Mouse (Mus musculus) kidney, adult 9 months (tissue): ENCODE measurements around the gene Slc50a1.

Experiments used
- DNase-seq: peaks from one replicate; pipeline ENCODE4 v3.0.0; 2022

The Slc50a1 gene

DNA sequence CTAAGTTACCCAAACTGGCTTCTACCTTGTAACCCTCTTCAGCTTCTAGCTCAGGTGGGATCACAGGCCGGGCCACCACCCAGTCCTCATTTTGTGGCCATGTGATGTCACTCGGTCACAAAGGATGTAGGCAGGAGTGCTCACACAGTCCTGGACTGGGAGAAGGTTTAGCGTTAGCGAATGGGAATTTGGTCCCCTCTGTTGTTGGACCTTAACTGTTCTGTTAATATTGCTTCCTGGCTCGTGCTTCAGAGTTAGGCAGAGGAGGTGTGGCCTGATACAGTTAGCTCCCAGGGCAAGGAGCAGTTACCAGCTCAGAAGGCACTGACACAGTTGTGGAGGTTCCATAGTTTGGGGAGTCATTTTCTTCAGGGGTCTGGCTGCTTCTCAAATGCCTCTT, 23.8 kb upstream of the Slc50a1 start:
- DNase-seq, result peak; percentile 85

DNA sequence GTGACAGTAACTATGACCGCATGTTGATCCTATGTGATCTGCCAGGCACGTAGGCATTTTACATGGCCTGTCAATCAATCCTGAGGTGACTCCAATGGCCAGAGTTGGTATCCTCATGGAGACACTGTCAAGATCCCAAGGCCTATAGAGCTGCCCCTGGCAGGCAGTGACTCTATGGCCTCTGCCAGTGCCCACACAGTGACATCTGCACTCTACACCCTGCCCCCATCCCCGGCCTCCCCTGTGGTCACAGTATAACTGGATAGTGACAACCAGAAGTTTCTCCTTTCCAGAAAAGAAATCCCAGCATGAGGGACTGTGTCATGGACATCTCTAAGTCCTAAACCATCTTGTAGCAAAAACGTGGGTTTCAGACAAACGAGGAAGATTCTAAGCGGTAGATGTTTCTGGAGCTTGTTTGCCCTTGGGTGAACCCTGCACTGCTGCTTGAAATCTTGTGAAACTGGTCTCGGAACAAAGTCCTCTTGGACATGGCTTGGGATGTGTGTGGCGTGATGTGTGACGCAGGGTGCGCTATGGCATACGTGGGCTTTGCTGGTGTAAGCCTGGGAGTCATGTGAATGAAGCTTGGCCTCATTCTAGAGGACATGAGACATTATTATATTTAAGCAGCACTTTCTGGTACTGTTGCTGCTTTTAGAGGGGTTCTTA, 23.0 kb upstream of the Slc50a1 start:
- DNase-seq, result peak; percentile 82

DNA sequence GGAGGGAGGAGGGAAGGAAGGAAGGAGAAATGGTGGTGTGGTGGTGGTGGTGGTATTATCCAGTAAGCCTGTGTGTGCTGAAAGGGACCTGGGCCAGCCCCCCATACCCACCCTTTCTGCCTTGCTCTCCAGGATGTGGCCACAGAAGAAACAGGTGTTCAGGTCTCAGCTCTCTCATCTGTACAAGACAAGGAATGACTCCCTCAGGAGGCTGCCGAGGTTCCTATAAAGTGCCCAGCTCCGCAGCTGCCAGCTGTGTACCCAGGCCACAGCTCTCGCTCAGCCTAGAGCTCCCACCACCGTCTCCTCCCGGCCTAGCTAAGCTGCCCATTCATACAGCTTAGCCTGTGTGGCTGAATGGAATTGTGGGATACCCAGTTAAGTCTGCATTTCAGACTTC, 21.9 kb upstream of the Slc50a1 start:
- DNase-seq, result no peak

DNA sequence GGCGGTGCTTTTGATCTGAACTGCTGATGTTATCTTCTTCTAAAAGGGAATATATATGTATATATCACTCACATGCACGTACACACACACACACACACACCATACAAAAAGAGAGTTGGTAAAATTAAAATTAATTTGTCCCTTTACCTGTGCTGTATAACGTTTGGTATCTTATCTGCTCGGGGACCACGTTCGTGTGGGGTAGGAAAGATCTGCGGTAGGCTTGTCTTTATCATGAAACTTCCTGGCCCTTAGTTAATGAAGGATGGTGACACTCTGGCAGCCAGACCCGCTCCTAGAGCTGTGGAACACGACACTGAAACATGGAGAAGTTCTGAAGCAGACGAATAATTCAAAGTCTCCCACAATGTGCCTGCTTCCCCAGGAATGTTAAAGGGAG, 21.5 kb upstream of the Slc50a1 start:
- no peak for DNase-seq

DNA sequence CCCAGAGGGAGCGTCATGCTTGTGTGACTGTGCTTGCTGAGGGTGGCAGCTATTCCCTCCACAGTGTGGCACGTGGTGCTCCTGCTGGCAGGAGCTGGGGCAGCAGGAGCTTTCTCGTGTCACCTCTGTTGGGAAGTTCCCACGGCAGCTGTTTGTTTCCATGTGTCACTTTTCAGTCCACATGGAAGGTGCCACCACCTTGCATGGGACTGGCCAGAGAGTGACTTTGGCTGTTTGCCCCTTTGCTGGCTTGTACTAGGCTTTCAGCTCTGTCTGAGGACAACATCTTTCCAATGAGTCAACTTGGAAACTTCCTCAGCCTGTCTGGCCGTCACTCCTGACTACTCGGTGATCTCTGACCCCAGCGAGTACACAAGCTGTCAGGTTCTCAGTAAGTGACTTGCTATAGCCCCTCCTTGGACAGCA, 18.1 kb upstream of the Slc50a1 start:
- DNase-seq, result peak; percentile 72

DNA sequence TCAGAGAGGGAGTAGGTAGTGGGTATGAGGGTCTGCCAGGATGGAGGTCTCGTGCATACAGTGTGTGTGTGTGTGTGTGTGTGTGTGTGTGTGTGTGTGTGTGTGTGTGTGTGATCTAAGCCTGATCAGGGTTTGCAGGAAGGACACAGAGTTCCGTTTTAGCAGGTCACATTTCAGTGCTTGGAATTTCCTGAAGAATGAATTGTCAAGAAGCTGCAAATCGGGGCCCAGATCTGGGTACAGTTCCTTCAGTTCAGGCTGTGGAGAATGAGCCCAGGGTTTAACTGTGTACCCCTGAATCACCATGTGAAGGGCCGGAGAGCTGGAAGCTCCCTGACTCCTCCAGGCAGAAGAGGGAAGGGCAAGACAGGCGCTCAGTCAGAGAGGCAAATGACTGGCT, 16.9 kb upstream of the Slc50a1 start:
- DNase-seq, result no peak

DNA sequence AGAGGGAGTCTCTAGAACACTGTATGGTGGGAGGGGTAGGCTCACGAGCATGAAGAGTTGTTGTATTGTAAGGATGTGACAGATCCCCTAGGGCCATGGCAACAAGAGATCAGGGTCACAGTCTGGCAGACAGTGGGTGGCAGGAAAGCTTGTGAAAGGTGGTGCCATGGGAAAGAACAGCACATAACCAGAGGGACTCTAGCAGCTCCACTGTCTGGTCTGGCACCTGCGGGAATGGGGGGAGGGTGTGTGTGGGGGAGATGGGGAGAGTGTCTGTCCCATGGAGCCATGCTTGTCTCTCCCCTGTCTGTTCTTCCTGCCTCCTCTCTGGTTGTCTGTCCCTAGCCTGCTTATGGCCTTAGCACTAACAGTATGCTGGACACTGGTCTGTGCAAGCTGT, 15.2 kb upstream of the Slc50a1 start:
- DNase-seq, result no peak

DNA sequence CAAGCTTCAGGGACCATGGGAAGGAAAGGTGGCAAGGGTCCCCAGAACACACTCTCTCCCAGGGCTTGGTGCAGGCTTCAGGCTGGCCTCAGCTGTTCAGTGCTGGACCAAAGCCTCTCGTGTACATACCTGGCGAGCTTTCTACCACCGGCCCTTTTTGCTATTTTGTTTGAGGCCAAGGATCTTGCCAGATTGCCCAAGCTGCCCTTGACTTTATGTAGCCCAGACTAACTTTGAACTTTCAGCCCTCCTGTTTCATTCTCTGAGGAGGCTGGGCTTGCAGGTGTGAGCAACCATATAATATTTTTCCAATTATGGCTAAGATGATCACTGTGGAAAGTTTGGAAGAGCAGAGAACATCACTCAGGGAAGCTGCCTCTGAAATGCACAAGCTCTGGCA, 13.9 kb upstream of the Slc50a1 start:
- no peak for DNase-seq

DNA sequence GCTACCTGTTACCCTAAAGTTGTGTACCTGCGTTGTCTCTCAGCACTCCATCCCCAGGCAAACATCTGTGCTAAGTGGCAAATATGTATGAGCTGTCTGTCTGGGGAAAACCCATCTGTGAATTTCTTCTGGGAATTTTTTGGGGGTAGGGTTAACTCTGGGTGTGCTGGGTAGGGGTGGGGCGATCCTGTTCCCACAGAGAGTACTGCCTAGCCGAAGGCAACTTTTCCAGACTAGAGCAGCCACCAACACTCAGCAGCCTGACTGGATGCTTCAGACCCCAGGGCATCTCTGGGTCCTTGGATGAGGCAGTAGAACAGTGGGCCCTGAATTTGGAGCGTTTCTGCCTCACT, 11.9 kb upstream of the Slc50a1 start:
- DNase-seq, result no peak

DNA sequence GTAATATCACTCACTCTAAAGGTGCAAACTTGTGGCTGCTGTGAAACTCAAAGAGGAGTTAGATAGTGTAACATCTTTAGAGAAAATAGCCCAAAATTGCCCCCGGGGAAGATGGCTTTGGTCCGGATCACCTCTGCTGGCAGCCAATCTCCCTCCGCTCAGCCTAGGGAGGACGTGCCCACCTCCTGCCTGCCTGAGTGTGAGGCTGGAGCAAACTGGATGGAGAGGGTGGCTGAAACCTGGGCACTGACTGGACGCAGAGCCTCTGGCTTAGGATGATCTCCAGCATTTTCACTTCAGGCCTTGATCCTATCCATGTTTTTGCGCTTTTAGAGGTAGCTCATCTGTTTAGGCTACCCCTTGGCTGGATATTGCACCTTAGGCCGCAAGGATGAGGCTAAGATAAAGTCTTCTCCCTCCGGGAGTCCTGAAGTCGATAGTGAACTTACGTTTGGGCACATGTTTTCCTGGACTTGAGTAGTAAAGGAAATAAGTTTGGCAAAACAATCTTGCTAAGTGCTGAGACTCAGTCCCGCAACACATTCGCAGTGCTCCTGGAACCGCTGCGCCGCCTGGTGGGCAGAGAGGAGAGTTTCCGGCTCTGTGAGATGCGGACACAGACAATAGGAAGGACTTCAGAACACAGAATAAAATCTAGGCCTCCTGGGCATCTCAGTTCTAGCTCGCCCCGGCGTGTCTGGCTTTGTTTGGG, 11.4 kb upstream of the Slc50a1 start:
- DNase-seq, result peak; percentile 91

DNA sequence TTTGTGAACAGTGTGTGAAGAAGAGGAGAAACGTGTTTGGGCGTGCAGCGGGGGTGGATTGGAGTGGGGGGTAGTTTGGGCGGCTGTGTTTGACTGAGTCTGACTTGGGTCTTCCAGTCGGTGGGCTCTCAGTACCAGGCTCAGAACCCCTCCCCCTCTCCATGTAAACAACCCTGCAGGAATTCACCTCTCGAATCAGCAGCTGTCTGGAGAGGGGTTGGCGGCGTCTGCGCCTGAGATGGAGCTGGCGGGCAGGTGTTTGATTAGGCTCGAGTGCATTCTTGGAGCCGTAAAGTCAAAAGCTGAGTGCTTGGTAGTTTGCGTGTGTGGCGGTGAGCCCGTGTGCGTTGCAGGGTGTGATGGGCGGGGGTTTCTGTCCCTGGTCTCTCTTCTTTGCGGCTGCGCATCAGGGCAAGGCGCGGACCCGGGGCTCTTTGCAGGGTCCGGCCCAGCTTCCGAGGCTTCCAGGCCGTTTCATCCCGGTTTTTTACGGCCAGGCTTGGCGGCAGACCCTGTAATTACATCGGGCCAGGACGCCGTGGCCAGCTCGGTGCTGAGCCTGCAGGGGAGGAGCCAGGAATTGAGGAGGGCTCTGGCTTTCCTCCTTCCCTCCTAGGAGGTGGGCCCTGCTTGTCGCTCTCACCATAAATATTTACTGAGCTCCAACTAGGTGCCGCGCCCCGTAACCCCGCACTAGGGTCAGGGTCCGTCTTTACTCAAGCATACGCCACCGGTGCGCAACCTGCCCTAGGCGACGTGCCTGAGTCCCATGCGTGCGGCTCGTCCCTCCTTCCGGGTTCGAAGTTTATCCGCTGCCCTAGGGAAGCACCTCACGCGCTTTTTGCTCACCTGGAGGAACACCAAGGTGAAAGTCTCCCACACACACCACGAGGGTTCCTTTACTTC, 10.5 kb upstream of the Slc50a1 start, which contains the start of gene Efna1:
Gene Efna1 (minus strand): TSS at position 537 of the 906 bp plus-strand sequence.
- peak; percentile 94 for DNase-seq

DNA sequence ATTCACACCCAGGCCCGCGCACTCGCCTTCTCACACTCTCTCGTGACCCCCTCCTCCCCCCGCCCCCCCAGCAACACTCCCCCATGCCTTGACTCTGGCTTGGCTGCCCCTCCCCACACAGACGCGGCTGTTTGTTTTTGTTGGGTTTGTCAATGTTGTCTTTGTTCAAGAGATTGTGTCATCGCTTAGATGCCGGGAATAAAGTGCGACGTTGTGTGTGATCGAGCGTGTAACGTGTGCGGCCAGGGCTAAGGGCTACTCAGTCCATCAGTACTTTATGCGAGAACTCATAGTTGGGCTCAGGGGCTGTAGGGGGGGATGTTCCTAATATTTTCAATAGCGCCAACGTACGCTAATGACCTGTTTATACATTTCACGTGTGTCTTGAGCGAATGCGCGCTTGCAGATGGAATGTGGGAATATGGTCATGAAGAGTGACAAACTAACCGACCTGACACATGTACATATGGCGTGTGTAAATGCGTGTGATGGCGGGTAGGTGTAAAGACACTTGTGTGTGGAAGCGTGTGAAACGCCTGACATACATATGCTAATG, 9.8 kb upstream of the Slc50a1 start:
- peak; percentile 64 for DNase-seq

DNA sequence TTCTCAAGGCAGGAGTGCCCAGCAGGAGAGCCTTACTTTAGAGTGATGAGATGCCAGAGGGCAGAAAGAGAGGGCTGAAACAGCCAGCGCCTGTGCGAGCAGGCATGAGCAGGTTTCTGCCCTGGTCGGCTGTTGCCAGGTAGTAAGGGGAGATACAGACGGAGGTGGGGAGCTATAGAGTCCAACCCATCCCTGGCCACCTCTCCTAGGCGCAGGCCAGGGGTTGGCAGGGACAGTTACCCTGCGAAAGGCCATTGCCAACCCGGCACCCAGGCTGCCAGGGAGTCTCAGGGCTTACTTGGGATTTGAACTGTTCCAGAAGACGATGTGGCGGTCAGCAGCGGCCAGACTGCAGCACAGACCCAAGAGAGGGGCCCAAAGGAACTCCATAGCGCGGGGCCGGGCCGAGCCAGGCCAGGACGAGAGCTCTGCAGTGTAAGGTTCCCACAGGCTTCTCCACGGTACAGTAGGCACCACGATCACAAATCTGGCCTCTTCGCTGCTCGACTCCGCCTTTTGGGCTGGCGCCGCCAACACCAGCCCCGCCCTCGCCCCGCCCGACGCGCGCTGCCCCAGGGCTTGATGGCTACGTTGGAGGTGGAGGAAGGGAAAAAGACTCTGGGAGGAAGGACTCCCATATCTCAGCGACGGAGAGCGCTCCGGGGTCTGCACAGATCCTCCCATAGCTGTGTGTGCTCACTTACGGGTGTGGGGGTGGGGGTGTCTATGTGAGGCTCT, 9.0 kb upstream of the Slc50a1 start:
- peak; percentile 94 for DNase-seq

DNA sequence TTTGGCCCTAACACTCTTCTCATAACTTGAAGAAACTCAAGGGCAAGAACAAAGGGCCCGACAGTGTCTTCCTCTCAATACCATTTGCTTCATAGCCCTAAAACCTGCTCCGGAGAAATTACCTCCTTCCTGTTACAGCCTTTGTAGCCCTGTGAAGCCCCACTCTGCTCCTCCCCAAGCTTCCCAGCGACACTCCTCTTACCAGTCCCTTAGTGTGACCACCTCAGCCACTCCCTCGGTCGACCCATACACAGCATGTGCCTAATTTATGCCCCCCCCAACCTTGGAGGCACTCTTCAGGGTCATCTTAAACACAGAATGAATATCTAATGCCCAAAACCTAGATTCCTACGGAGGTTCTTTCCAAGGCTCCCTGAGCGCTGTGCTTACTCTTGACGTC, 8.3 kb upstream of the Slc50a1 start:
- DNase-seq, result no peak

DNA sequence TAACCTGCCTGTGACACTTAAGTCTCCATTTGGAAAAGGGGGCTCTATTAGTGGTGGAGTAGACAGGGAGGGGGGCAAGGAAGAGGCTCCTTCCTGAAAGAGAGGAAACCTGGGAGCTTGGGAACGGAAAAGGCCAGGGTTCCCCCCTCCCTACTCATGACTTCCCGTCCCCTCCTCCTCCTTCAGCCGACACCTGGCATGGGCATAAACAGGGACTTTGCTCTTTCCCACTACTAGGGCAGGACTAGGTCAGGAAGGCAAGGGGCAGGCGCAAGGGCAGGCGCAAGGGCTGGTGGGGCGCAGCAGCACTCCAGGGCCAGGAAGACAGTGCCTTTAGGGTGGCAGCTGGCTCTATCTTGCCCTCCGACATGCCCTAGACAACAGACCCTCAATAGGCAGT, 7.7 kb upstream of the Slc50a1 start:
- DNase-seq, result peak; percentile 92

DNA sequence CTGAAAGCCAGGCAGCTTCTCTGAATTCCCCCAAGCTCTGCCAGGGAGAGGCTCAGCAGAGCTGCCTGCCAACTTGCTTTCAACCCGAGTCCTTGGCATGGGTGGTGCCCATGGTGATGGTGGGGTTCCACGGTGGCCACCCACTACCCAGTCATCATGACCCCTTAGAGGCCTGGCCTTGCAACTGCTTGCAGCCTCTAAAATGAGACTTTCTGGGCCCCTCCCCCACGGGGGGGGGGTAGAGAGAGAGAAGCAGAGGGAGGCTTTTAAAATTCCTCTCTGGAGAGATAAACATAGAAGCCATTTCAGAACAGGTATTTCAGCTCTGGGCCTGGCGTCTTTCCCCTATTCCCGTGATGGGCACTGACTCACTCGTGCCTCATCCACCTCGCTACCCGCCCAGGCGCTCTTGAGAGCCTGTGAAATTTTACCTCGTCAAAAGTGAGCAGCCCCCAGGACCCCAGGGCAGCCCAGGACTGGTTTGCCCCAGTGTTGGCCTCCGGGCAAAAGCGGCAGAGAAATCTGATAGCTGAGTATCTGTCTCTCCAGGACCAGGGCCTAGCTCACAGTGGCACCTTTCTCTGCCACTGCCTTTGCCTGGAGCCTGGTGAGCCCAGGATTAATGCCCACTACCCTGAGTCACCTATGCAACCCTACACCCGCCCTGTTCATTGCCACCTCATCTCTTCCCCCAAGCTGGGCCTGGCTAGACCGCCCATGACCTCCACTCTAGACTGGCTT, 7.1 kb upstream of the Slc50a1 start:
- DNase-seq, result peak; percentile 52

DNA sequence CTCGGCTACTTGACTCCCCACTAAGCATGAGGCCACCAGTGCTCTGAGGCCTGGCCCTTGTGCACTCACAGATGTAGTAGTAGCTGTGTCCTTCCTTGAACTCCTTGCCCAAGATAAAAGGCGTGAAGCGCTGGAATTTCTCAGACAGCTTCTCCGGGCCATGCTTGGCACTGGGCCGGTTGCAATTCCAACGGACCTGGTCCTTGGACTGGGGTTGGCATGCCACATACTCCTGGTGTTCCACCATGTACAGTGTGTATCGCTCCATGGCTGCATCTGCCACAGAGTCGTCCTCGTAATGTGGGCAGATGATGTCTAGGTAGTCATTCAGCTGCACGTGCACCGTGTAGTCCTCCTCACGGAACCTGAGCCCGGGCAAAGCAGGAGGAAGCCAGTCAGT, 5.7 kb upstream of the Slc50a1 start:
- DNase-seq, result peak; percentile 55

DNA sequence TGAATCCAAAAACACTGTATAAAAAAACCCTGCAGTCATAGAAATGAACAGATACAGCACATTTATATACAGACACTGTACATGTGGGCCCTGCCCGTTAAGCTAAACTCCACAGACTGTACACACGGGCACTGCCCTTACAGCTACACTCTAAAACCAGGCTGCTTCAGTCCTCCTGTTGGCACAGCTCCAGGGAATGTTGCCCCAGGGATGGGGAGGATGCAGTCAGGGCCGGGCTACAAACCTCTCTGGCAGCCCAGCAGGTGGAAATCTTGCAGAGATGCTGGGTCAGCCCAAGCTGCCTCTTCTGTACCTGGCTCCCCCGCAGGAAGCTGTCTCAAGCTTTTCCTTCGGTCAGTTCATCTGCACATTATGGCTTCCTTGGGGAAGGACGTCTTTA, 1.4 kb upstream of the Slc50a1 start:
- DNase-seq, result peak; percentile 51

DNA sequence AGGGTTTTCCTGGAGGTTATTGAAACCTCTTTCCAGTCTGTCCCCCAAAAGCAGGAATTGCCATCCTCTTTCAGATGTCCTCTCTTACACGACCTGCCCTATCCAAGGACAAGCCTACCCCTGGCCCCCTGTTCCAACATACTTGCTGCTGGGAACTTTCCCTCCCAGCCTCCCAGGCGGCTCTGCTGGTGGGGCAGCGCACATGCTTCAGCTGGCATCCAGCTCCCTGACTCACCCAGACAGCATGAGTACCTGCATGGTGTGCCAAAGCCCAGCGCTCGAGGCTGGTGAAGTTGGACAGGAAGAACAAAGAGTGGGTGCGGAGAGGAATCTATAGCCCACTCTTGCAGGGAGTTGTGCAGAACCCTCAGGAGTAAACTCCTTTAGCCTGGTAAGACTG, 521 bp upstream of the Slc50a1 start:
- DNase-seq, result peak; percentile 44

DNA sequence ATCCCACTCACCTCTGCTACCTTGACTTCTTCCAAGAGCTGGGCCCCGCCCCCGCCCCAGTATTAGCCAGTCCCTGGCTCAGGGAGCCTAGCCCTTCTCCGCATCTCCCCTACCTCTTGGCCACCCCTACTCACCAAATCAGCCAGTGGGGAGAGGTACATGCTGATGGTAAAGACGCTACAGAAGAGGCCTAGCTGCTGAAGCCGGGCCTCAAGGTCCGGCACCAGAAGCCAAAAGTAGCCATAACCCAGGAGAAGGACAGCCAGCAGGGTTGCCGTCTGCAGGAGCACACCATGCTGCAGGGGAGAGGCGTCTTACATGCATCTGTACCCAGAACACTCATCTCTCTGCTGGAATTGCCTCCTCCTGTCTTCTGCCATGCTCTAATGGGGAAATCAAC, 1.5 kb downstream of the Slc50a1 start:
- DNase-seq, result no peak

DNA sequence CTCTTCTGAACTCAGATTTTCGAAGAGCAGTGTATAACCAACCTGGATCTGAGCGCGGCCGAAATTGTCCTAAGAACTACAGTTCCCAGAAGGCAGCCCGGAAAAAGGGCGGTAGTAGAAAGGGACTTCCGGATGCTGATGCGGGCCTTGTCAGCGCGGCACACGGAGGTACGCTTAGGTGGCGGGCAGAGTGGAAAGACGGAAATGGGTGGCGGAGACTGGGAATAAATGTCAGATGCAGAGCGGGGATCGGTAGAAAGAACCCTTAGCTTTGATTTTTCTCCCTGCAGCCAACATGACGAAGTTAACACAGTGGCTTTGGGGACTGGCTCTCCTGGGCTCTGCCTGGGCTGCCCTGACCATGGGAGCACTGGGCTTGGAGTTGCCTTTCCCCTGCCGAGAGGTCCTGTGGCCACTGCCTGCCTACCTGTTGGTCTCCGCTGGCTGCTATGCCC, 3.9 kb downstream of the Slc50a1 start:
- peak; percentile 84 for DNase-seq

DNA sequence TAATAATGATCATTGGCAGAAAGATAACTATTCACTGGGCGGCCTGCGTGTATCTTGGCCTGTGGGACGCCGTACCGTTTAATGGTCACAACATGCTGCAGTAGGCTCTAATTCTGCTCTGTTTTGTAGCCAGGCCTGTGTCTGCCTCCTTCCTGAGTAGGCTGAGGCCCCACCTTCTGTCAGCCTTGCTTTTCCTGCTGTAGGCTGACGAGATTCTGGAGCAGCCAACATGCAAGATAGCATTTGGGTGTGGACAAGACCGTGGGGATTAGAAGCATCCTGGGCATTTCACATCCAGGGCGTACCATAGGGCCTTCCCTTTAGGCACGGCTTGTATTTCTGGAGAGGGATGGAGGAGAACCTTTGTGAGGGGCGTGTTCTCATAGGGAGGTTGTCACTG, 8.0 kb downstream of the Slc50a1 start:
- peak; percentile 49 for DNase-seq
